Mouse (Mus musculus) embryo, embryonic 11 days (tissue): ENCODE results near the gene Actb.
A peak's percentile ranks its signal among the peaks of the same experiment; 100 is the strongest.
"Not testable (repeated sequence)": the region's sequence is repeated elsewhere in the genome, so short reads cannot be mapped to it uniquely, and the experiment has no call there.

Experiments
- DNase-seq: peaks from one replicate; pipeline ENCODE4 v3.0.0-alpha.2; 2015

Actb gene

DNA sequence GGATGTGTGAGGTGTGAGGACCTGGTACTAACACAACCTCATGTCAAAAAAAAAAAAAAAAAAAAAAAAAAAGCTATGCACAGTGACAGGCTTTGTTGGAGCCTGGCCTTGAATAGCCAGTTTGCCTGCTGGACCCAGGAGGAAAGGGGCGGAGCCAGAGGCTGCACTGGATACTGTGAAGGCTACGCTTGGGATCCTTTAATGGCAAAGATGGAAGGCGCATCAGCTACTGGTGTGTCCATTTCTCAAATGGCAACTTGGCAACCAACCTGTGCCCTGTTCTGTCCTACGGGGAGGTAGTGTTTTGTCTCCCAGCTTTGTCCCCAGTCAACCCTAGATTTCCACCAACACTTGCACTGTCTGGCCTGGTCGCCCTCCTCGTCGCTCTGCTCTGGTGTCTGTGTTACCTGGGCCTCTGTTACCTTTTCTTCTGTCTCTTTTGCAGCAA is 5.2 kb downstream of the Actb start:
- peak; percentile 69 for DNase-seq

GRCm38 (mm10) chr5:142900651-142901050 is 5.9 kb downstream of the Actb start:
- DNase-seq = no peak

- DNase-seq = peak; percentile 6
Measured at GRCm38 (mm10) chr5:142899932-142900533, 6.5 kb downstream of the Actb start.

GRCm38 (mm10) chr5:142899057-142899601 is 7.4 kb downstream of the Actb start:
- DNase-seq = peak; percentile 39

DNA sequence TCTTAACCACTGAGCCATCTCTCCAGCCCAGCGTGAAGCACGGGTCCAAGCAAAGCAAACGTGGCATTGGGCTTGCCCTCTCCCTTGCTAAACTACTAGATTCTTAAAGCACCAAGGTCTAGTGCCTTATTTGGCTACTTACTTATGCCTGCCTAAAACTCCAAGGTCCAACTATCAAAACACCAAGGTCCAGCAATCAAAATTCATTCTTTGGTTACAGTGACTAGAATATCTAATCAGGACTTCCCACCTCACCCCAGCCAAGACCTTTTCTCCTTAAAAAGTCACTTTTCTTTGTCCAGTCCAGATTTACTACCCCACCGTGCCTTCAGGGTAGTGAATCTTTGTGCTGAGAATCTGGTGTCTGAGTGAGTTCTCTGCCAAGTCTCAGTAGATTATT is 8.2 kb downstream of the Actb start:
- DNase-seq = no peak

GRCm38 (mm10) chr5:142897568-142898248 is 8.8 kb downstream of the Actb start:
- no peak for DNase-seq

GRCm38 (mm10) chr5:142896713-142897112 is 9.8 kb downstream of the Actb start:
- no peak for DNase-seq

- no peak for DNase-seq
Measured at GRCm38 (mm10) chr5:142896192-142896591, 10.4 kb downstream of the Actb start.

DNA sequence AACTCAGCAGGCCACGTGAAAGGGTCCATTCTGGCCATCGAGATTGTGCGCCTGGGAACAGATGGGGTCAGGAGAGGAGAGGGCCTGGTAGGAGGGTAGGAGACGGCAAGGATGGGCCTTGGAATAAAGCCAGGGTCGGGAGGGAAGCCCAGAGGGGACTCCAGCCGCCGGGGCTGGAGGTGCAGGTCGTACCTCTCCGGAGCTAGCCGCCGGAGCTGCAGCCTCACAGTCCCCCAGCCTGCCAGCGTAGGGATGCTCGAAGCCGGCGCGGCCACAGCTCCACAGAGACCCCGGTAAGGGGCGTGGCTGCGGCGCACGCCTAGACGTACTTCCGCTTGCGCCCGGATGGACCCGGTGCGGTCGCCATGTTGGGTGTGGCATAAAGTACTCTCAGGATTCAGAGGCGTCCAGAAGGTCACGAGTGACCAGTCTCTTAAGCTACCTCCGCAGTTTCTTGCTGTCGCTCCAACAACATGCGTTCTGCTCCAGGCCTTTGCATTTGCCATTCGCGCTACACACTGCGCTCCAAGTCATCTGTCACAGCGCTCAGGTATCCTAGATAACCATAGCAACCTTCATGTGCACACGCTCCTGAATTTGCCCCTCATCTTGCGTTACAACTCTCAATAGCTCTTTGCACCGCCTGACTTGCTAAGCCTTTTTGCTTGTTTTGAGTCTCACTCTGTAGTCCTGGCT is 11.5 kb downstream of the Actb start, which contains the start of gene Fbxl18:
Gene Fbxl18, minus strand, starts transcription at position 504 of the 696 bp plus-strand sequence.
- DNase-seq = peak; percentile 97

DNA sequence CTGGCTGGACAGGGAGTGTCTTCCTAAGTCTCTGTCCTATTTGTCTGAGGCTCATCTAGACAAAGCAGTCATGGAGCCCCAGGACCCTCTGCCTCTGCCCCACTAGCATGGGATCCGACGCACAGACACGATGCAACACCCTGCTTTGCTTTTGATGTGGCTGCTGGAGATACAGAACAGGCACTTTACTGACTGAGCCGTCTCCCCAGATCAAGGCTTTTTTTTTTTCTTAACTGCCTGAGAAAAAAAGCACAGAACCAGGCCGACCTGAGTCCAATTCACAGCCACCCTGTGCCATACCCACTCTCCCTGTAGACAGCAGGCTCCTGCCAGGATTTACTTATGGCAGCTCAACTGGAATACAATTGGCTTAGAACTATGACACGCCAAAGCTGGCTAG is 15.2 kb downstream of the Actb start:
- no peak for DNase-seq

DNA sequence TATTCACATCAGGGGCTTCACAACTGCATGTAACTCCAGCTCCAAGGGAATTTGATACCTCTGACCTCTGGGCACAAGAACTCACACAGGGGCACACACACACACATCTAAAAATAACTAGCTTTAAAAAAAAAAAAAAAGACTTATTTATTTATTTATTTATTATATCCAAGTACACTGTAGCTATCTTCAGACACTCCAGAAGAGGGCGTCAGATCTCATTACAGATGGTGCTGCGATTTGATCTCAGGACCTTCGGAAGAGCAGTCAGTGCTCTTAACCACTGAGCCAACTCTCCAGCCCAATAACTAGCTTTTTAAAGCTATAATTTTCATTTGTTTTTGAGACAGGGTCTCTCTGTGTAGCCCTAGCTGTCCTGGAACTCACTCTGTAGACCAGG is 19.0 kb downstream of the Actb start:
- DNase-seq = not testable (repeated sequence)

DNA sequence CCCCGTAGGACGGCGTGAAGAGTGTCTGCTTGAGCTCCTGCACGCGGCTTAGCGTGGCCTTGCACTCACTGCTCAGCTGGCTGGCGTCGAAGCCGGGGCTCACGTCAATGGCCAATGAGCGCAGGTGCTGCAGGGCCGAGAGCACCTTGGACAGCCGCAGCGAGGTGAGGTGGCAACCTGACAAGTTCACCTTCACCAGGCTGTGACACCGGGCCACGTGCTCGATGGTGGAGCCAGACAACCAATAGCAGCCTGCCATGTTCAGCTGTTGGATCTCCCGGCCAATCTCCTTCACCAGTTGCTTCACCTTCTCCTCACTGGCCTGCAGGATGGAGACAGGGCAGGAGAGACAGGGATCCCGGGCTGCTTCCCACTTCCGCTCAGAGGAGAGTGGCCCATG is 19.8 kb downstream of the Actb start:
- no peak for DNase-seq

- no peak for DNase-seq
Measured at GRCm38 (mm10) chr5:142886181-142886580, 20.4 kb downstream of the Actb start.

DNA sequence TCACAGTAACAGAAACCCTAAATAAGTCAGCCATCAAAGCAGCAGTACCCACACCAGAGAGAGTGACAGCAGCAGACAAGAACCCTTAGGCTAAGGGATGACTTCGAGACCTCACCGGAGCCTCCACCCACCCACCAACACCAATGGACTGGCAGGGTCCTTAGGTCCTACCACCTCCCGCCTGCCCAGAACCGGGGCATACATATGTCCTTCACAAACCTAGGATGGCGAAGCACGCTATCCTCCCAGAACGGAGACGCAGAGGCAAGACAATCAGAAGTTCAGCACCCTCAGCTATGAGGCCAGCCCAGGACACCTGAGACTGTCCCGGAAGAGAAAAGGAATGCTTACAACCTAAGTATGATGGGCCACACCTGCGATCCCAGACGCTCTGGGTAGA is 24.1 kb downstream of the Actb start:
- DNase-seq = no peak

DNA sequence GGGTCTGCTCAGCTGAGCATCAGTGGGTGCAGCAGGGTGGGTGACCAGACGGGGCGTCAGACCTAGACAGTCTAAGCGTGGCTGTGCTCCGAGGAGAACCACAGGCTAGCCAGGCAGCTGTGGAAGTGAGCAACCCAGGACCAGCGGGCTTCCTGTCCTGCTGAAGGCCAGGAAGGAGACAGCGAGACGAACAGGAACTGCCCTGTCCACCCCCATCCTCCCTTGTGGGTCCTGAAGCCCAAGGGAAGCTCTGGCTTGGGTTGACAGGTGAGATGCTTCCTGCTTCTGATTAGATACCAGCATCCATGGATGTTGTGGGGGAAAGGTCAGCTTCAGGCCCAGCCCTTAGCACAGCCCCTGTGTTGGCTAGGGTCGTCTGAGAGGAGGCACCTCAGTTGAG is 24.6 kb downstream of the Actb start:
- no peak for DNase-seq

GRCm38 (mm10) chr5:142880806-142881516 is 25.6 kb downstream of the Actb start:
- peak; percentile 39 for DNase-seq

GRCm38 (mm10) chr5:142880246-142880645 is 26.3 kb downstream of the Actb start:
- no peak for DNase-seq

DNA sequence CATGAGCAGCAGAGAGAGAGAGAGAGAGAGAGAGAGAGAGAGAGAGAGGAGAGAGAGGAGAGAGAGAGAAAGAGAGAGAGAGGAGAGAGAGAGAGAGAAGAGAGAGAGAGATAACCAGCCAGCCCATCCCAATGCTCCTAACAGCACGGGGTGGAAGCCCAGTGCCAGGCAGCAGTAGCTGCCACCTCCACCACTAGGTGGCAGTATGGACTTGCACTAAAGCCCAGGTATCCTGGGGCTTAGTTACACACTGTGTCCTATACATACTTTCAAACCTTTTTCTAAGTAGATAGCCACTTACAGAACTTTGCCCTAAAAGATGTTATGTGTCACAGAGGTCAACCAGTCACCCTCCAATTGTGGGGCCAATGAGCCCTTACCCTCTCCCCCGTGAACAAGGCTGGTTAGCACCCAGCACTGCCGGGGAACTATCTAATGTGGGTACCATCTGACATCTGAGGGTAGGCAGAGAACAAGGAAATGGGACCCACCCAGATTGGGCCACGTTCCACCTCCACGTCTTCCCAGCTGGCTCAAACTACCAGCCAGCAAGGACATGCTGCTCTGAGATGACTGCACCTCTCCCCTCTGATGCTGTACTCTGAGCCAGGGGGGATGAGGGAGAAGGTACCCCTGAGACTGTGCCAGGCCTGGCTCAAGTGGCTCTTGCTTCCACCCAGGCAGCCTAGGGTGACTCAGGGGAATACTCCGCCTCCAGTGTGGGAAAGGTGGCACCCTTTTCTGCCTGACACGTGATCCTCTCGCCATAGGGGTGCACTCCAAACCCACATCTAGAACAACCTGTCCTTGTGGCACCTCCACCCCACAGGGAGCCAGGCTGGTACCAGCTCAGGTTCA is 27.0 kb downstream of the Actb start:
- DNase-seq = peak; percentile 94

- DNase-seq = no peak
Measured at GRCm38 (mm10) chr5:142878570-142878969, 28.0 kb downstream of the Actb start.

GRCm38 (mm10) chr5:142877337-142878280 is 28.9 kb downstream of the Actb start:
- peak; percentile 91 for DNase-seq

DNA sequence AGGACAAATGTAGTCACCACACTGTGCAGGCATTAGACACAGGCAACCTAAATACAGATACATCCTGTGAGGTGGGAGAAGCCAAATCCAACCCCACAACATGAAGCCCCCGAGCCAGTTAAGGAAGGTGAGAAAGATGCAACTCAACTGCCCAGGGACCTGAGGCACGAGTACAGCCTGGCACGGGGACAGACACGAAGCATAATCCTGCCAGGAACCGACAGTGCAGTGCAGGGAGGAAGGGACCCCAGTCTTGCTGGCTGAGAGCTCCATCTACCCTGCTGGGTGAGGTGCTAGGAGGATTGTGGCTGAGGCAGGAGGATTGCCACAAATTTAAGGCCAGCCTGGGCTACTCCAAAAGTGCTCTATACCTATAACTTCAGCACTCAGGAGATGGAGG is 29.7 kb downstream of the Actb start:
- DNase-seq = no peak
